Mouse (Mus musculus) CD4-positive naive resting alpha-beta T cell, adult 57 days (primary cell): ENCODE data around the gene D130040H23Rik. TPM values are rescaled to one million over a fixed set of nuclear protein-coding genes. Genes with fewer than 3 reads are reported as not detected.

Experiments used
- total RNA-seq: library from RNA; stranded (reverse); gene quantifications from one replicate; pipeline ENCODE4 v1.2.4, GENCODE M21; 2023

Gene D130040H23Rik
- 14.9 TPM for total RNA-seq

DNA sequence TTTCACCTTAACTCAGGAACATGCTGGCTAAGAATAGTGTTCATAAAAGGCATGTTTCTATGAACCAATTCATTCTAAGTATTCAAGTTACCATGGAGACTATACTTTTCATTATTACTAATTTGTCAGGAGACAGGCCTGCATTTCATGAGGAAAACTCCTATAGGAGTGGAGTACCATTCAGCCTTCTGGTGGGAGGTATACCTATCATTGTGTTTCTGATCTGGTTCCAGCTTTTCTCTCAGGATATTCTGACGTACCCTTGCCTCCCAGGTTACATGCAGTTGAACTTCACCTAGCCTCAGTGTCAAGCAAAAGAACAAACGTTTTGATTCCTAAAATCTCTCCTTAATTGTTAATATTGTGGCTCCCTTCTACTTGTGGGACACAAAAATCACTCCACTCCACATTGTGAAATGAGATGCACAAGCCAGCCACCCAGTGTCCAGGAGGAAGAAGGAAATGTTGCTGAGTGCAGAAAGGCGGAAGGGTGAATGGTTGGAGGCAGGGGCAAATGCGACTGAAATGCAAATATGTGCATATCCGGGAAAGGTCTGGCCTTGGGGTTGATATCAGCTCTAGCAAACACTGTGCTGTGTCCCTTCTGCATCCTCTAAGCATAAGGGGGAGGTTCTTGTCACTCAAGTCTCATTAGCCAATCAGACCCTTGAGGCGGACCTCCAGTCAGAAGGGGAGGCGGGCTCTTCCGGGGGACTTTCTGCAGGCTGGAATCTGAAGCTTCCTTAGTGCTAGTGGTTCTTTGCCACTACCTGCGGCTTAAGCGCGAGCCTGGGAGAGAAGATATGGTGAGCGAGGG lies at the start of gene D130040H23Rik:
Gene D130040H23Rik, plus strand, starts transcription at position 695 of the 817 bp plus-strand sequence.

Other genes with a start within 250 kb of the D130040H23Rik start
- 7.7 TPM for gene Zfp930, start 62.0 kb upstream of the D130040H23Rik start, total RNA-seq
- not detected for gene Gm9495, start 182.5 kb downstream of the D130040H23Rik start, total RNA-seq